Comparison of ENCODE assay signal across 10 mouse cellular contexts in the genomic region with DNA sequence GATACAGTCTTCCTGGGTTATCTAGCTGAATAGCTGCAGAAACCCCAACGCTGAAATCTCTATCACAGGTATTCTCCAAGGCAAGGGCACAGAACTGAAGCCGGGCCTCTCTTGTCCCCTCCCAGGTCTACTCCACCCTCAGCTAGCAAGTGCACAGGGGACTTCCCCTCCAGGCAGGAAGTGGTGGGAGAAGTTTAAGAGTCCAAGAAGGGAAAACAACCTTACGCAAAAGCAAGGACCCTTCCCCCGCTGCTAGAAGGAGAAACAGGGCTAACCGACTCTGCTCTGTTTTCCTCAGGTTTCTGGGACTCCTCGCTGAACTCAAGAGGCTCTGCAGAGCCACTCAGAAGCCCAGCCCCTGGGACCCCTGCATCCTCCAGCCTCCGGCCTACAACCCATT.
DNase-seq lines count a peak whose midpoint lies in the region; ATAC-seq lines count a peak whose summit lies in the region.
"Had no signal": no experiment of that assay in that cellular context is flagged by ENCODE, and none has a peak within 500 bp of the region (broad histone marks: within the 10 kb centered on the region; RNA-seq: fewer than 3 reads in every experiment).

No protein-coding gene starts in this region.

- H3K27me3 ChIP-seq in liver, embryonic 12.5 days (replicated peaks): no peaks in the 10 kb centered on the region
- no peaks in the 10 kb centered on the region for H3K27me3 ChIP-seq in liver, embryonic 11.5 days (replicated peaks; ENCODE audit: control insufficient read depth, insufficient read depth, low read length)
- H3K27me3 ChIP-seq in liver, embryonic 13.5 days: no peaks in the 10 kb centered on the region
- H3K27me3 ChIP-seq: neural tube, embryonic 13.5 days had no signal

- no peaks in the 10 kb centered on the region for H3K4me1 ChIP-seq in liver, embryonic 12.5 days
- H3K4me1 ChIP-seq in liver, embryonic 11.5 days (replicated peaks; ENCODE audit: control insufficient read depth, insufficient read depth, low read length): no peaks in the 10 kb centered on the region
- H3K4me1 ChIP-seq in liver, embryonic 13.5 days (replicated peaks): 0 out of 2 replicates have a peak, but pooled peaks cover 2% of the 10 kb centered on the region
- H3K4me1 ChIP-seq: neural tube, embryonic 13.5 days had no signal

- no peaks in the 10 kb centered on the region for H3K9me3 ChIP-seq in liver, embryonic 12.5 days (replicated peaks)
- H3K9me3 ChIP-seq in liver, embryonic 11.5 days (ENCODE audit: control insufficient read depth, low read length): no peaks in the 10 kb centered on the region
- no peaks in the 10 kb centered on the region for H3K9me3 ChIP-seq in liver, embryonic 13.5 days (replicated peaks)
- H3K9me3 ChIP-seq: neural tube, embryonic 13.5 days had no signal

- H3K36me3 ChIP-seq in liver, embryonic 12.5 days: peaks cover 42% of the 10 kb centered on the region
- H3K36me3 ChIP-seq in liver, embryonic 11.5 days (ENCODE audit: control insufficient read depth, insufficient read depth, low read length): peaks cover 2% of the 10 kb centered on the region
- peaks cover 35% of the 10 kb centered on the region for H3K36me3 ChIP-seq in liver, embryonic 13.5 days
- H3K36me3 ChIP-seq: neural tube, embryonic 13.5 days had no signal

- H3K9ac ChIP-seq in liver, embryonic 12.5 days: no peak overlapping the region
- H3K9ac ChIP-seq in liver, embryonic 11.5 days (ENCODE audit: low read depth, low read length): no peak overlapping the region
- no peak overlapping the region for H3K9ac ChIP-seq in liver, embryonic 13.5 days
- H3K9ac ChIP-seq: neural tube, embryonic 13.5 days had no signal

- peak overlapping the region; percentile 17; the same call in 1 of the 2 replicates for H3K4me2 ChIP-seq in liver, embryonic 12.5 days
- H3K4me2 ChIP-seq in liver, embryonic 11.5 days: no peak overlapping the region; the same call in 1 of the 2 replicates
- H3K4me2 ChIP-seq in liver, embryonic 13.5 days: 0 out of 2 replicates have a peak overlapping the region, but pooled peaks have one; percentile 24
- H3K4me2 ChIP-seq: neural tube, embryonic 13.5 days had no signal

- H3K4me3 ChIP-seq in liver, embryonic 12.5 days: no peak overlapping the region
- H3K4me3 ChIP-seq in liver, embryonic 11.5 days (ENCODE audit: low read depth, low read length): no peak overlapping the region
- no peak overlapping the region for H3K4me3 ChIP-seq in liver, embryonic 13.5 days (replicated peaks)
- H3K4me3 ChIP-seq: neural tube, embryonic 13.5 days had no signal

- WGBS in liver, embryonic 12.5 days (ENCODE audit: insufficient replicate concordance): 52% methylated on average over 7 of the region's 7 CpGs
- 62% methylated on average over 7 of the region's 7 CpGs for WGBS in liver, embryonic 11.5 days
- 52% methylated on average over 7 of the region's 7 CpGs for WGBS in liver, embryonic 13.5 days (ENCODE audit: insufficient replicate concordance)

- no peak for ATAC-seq in liver, embryonic 12.5 days
- no peak for ATAC-seq in liver, embryonic 11.5 days (replicated peaks; ENCODE audit: low FRiP score)
- no peak for ATAC-seq in liver, embryonic 13.5 days (ENCODE audit: low read depth)
- ATAC-seq in monocyte, adult 5-6 weeks (replicated peaks; ENCODE audit: insufficient number of reproducible peaks, low FRiP score, low TSS enrichment, poor library complexity, severe bottlenecking): peak; percentile 52

- H3K27ac ChIP-seq in liver, embryonic 12.5 days: no peak overlapping the region
- H3K27ac ChIP-seq in liver, embryonic 11.5 days (ENCODE audit: low read depth, low read length): no peak overlapping the region
- H3K27ac ChIP-seq in liver, embryonic 13.5 days: peak overlapping the region; percentile 37
- H3K27ac ChIP-seq: neural tube, embryonic 13.5 days had no signal

- no peak for DNase-seq in liver, embryonic 11.5 days (ENCODE audit: low spot score)
- no peak for DNase-seq in liver, embryonic 13.5 days
- DNase-seq in thymus, postnatal 4 days: peak; percentile 50
- no peak for DNase-seq in layer of hippocampus, adult 8-10 months (ENCODE audit: low spot score in 2 of 2)
- DNase-seq in kidney, postnatal 25 days: no peak
- DNase-seq in kidney, postnatal 14 days: no peak
- DNase-seq: cerebellum, adult 11 months had no signal
